Mouse (Mus musculus): Measurements from ENCODE around the gene Vmn1r206.
"Not testable (repeated sequence)": the region's sequence is repeated elsewhere in the genome, so short reads cannot be mapped to it uniquely, and the experiment has no call there.

Gene Vmn1r206

GRCm38 (mm10) chr13:22624151-22624550, at the start of gene Vmn1r206:
Gene Vmn1r206, minus strand, starts transcription at chr13:22624251.
- not testable (repeated sequence) for DNase-seq (ENCODE audit: low spot score)

- DNase-seq (ENCODE audit: low spot score), result no peak
These were observed 31.2 kb downstream of the Vmn1r206 start, which contains the start of gene Vmn1r205 for GRCm38 (mm10) chr13:22592900-22593299. Gene Vmn1r205, minus strand, starts transcription at chr13:22593000.

GRCm38 (mm10) chr13:22583336-22583735, 40.7 kb downstream of the Vmn1r206 start:
- DNase-seq (ENCODE audit: low spot score), result not testable (repeated sequence)

GRCm38 (mm10) chr13:22574911-22575310, 49.1 kb downstream of the Vmn1r206 start:
- not testable (repeated sequence) for DNase-seq (ENCODE audit: low spot score)

All from ovary, adult 18-20 months (tissue).